Mouse (Mus musculus) CD4-positive, CD25-positive, alpha-beta regulatory T cell, adult 2 months (primary cell): ENCODE results near the gene Rnf215.
"Not testable (repeated sequence)": the region's sequence is repeated elsewhere in the genome, so short reads cannot be mapped to it uniquely, and the experiment has no call there.

Source experiments
- DNase-seq: peaks from one replicate; pipeline ENCODE4 v3.0.0-alpha.2; 2012; ENCODE audit warnings: low read depth, low spot score

Gene Rnf215

DNA sequence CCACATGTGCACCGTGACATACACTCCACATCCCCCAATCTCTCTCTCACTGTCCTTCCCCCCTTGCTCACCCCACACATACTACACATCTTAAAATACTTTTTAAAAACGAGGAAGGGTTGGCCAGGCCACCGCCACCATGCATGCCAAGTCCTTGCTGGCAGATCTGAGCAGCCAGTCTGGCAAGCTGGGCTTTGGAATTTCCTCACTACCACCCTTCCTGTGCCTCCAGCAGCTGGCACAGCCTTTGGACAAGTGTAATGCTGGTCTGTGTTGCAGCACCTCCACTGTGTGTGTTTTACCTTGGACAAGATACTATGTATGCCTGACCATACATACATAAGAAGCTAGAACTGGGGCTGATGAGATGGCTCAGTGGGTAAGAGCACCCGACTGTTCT is 21.5 kb upstream of the Rnf215 start:
- DNase-seq = no peak

DNA sequence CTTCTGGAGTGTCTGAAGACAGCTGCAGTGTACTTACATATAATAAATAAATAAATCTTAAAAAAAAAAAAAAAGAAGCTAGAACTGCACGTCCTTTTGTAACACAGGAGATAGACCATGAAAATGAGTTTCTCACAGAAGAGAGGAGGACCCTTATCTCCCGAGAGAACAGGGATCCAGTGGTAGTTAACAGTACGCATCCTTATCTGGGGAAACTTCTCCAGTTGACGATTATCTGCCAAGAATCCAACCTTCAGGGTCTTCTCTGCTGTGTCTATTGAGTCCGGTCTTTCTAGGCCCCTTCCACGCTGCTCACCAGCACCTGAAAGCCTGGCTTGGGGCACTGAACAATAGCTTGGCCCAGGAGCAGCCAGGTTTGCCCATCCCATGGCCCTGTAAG is 21.0 kb upstream of the Rnf215 start:
- DNase-seq = no peak

DNA sequence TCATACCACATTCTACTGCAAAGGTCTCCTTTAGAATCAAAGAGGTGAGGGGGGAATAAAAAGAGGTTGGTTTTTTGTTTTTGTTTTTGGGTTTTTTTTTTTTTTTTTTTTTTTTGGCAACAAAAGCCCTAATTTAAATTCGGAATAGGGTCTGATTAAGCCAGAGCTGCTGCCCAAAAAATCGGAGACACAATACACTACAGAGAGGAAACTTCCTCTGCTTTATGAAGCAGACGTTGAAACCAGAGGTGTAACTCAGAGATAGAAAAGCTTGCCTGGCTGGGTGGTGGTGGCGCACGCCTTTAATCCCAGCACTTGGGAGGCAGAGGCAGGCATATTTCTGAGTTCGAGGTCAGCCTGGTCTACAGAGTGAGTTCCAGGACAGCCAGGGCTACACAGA is 20.5 kb upstream of the Rnf215 start:
- DNase-seq = not testable (repeated sequence)

DNA sequence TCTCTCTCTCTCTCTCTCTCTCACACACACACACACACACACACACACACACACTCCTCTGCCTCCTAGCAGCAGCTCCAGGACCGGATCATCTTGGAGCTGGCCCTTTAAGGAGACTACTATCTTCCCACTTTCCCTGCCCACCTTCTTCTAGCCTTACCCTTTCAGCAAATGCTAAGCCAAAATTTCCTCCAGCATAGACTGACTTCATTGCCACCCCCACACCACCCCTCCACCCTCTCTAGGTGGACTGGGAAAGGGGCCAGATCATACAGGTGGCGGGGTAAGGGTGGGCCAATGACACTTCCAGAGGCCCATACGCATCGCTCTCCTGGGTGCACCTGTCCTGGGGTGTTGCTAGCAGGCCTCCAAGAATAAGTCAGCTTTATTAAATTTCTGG is 19.6 kb upstream of the Rnf215 start:
- DNase-seq = no peak

DNA sequence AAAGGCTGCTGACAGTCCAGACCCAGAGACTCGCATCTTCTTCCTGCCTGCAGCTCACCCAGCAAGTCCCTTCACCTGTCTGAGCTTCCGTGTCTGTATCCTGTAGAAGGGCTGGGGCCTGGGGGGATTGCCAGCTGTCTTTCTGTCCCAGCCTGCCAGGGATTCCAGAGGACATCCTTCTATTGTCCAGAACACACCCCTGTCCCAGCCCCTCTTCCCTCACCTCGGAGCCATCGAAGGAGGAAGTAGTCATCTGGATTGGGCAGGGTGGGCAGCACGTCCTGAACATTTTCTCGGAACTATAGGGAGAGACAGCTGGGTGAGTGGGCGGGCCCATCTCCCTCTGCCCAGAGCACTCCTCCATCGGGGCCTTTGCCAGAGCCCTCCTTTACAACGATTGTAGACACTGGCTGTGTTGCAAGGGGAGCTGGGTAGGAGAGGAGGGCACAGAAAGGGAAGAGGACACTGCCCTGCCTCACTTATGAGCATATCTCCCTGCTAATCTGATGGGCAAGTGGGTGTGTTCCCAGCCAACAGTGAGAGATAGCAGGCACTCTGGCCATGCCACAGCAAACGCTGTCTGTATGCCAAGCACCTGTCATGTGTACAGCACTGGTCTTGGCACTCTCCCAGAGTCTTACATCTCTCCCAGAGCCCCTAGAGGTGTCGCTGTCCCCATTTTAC is 18.4 kb upstream of the Rnf215 start:
- no peak for DNase-seq

DNA sequence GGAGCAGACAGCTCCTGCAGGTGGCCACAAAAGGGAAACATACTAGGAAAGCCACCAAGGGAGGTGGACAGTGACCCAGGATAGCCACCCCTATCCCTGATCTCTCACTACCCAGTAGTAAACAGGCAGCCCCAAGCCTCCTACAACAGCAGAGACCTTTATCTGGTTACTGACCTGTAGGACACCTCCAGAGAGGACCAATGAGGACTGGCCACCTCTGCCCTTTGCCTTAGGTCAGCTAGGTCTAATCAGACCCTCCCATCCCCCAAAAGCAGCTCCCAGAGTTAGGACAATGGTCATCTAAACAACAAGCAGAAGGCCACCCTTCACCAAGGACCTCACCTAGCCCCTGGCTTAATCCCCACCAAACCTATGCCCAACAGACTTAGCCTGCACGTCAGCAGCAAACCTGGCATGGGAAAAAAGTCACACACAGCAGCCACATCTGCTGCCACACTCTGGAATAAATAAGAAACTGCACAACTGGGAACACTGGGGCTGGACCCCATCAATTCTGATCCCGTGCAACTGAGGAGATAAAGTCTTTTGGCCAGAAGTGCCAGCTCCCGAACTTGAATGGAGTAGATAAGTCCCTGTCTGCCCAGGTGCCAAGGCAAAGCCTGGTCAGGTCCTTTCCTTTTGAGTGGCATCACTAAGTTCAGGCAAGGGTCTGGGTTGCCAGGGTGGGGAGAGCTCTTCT is 17.5 kb upstream of the Rnf215 start:
- no peak for DNase-seq

DNA sequence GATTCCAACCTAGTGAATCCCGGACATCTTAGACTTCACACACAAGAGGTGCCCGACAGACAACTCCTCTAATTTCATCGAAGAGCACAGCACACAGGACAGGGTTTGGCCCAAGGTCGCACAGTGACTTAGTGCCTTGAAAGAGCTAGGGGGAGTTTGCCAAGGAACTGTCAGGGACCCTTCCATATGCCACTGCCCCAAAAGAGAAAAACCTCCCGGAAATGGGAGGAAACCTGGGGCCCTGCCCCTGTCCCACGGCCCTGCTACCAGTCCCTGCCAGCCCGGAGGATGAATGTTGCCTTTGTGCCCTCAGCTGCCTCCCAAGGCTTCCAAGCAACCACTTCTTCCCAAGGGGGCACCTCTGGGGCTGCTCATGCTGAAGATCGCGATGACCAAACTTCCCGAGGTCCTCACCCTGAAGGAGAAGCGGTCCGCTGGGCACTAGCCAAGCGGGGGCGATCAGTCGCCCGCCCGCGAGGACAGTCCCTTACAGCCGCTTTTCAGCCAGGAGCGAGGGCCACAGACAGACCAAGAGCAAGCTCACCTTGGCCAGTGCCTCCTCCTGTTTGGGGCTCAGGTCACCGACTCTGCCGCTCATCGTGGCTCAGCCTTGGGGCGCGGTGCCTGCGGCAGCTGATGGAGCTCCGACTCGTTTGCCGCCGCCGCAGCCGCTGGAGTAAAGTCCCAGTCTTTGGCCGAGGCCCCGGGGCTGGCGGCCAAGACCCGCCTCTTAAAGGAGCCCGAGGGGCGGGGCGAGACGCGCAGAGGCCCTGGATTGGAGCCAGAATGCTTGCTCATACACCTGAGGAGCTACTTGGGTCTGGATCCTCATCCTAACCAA is 16.7 kb upstream of the Rnf215 start:
- peak; percentile 62 for DNase-seq

DNA sequence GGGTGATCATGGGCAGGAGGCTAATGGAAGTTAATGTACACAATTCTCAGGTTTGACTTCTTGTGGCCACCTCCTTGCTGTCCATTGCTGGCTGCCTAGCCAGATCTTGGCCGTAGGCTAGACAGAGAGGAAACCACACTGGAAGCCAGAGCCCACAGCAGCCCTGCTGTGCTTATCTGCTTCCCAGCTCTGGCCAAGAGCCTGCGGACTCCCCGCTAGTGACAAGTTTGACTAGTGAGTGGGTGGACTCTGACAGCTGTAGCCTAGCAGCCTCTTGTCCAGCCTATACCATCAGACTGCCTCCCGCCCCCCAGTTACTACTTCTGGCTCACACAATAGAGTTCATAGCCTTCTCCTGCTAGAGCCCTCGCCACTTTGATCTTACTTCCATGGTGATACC is 15.4 kb upstream of the Rnf215 start:
- no peak for DNase-seq

DNA sequence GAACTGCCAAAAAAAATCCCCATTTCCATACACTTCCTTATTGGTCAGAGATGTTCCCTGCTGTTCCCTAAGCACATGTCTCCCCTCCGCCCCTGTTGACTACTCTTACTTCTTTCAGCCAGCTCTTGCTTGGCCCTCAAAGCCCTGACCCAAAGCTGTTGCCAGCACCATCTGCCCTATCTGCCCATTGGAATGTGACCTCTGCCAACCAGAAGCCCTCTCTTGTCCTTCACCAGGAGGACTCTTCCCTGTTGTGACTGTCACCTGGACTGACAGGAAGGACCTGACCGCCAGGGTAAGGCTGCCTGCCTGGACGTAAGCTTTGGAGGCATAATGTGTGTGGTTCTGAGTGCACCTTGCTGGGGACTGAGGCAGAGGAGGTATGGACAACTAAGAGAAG is 13.3 kb upstream of the Rnf215 start:
- DNase-seq = no peak

DNA sequence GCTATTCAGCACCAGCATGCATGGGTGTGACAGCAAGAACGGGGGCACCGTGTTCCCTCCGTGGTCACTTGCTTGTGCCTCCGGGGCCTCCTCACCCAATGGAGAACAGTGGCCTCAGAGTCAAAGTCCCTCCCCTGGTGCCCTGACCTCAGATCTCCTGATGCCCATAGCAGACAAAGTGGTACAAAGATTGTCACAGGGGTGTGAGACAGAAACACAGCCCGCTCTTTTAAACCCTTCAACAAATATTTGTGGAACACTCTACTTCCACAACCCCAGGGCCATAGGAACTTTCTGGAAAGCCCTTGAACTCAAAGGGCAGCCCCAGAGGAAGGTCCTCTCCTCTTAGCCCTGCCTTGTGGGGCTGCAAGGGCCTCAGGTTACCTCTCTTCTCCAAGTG is 12.8 kb upstream of the Rnf215 start:
- no peak for DNase-seq

DNA sequence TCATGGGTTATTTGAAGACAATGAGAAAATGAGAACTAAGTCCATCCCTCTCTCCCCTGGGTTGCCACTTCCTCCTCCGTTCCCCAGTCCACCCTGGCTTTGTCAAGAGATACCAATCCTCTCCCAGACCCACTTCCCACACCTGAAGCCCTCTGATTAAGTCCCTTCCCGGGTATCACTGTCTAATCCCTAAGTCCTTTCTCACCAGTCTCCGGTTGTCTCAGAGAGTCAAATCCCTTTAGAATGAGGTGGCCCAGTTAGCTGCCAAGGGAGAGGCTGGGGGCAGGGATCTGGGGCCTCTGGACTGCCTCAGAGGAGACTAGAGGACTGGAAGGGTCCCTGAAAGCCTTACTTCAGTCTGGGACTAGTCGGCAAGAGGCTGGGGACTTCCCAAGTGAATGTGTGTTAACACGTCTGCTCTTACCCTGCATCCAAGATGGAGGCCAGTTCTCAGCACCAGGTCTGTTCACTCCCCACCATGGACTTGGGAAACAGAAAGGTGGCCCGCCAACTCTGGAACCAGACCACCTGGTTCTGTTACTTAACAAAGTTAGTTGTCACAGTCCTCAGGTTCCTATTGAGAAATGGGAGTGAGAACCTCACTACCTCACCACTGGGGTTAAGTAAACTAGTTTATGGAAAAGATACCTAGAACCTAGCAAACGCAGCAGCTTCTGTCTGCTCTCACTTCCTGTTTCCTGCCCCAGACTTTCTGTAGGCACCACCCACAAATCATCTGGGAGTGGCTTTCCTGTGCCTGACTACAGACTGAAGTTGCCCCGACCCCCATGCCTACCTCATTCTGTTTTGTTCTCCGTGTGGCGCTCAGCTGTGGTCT is 12.0 kb upstream of the Rnf215 start, which contains the start of gene Sec14l2:
Gene Sec14l2, minus strand, starts transcription at position 674 of the 838 bp plus-strand sequence.
- DNase-seq = peak; percentile 78

DNA sequence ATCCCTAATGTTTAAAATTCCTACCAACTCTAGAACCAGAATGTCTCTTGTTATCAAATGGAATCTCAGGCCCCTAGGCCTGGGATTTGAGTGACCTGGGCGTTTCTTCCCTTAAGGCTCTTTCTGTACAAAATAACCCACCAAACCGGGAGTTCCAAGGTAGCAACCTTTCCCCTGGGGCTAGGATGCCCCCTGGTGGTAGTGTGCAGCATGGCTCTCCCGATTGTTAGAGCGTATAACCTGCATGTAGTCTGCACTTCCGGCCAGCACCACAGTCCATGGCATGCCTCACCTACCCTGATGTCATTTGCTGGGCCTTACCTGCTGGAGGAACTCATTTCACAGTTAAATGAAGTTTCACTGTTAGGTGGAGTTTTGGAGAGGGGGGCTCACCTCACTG is 11.1 kb upstream of the Rnf215 start:
- peak; percentile 67 for DNase-seq

DNA sequence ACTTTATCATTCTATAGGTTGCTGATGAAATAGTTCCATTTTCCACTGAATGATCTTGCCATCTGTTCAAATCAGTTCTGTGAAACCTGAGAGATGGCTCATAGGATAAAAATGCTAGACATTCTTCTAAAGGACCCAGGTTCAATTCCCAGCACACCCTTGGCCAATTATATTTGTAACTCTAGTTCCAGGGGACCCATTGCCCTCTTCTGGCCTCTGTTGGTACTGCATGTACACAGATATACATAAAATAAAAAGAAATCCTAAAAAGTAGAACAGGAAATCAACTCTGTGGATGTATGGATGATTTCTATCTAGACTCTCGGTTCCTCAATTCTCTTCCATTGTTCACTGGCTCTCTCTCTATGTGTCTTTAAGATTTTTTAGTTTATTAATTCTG is 7.9 kb upstream of the Rnf215 start:
- DNase-seq = peak; percentile 36

DNA sequence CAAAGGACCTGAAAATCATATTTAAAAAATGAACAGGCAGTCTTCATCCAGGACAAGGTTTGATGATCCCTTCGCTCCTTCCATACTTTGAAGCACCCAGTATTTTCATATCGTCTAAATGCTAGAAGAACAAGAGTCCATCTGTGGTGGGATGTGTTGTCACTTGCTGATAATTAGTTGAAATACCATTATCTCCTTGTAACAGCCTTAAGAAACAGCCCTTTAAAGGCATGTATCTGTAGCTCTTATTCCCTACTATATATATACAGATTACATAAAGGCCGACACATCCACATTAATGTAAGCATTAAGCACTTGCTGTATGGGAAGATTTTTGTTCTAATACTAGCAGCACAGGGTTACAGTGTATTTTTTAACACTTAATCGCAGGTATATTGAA is 6.5 kb upstream of the Rnf215 start:
- DNase-seq = not testable (repeated sequence)

DNA sequence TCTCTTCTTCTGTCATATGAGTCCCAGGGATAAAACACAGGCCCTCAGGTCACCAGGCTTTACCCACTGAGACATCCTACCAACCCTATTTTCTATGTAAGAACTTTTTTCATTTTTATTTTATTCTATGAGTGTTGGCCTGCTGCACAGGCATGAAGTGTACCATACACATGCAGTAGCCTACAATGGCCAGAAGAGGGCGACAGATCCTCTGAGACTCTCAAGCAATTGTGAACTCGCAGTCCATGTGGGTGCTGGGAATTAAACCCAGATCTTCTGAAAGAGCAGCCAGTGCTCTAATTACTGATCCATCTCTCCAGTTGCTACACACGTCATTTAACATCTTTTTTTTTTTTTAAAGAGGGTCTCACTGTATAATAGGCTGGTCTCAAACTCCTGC is 1.6 kb upstream of the Rnf215 start:
- peak; percentile 75 for DNase-seq

DNA sequence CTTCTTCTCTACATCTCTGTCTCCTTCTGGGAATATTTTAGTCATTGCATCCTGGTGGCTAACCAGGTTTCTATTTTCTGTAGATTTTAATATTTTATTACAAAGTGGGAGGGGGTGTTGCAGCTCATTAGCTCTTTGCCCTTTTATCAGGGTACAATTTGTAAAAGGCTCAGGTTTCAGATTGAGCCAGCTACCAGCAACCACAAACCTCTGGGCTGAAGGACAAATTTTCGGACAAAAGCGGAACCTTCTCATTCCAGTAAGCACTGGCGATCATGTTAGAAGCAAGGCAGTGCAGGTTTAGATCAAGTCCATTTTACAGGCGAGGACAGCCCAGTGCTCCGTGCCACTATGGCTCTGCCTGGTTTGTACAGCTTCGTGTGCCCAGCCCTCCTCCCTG is 602 bp upstream of the Rnf215 start:
- no peak for DNase-seq

DNA sequence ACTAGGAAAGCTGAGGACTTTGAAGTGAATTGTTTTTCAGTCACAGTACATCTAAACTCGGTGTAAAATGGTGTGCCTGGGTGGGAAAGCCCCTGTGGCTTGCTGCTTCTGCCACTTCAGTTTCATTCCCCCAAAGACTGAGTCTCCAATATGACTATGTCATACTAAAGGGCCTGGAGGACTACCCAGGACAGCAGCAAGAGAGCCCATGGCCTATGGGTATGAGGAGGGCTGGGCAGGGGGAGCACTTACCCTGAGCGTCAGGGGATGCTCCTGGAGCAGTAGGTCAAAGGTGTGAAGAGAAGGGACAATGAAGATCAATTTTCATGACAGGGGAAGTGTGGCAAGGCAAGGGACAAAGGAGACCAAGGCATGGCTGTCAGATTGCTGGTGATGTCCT is 4.0 kb downstream of the Rnf215 start:
- no peak for DNase-seq

DNA sequence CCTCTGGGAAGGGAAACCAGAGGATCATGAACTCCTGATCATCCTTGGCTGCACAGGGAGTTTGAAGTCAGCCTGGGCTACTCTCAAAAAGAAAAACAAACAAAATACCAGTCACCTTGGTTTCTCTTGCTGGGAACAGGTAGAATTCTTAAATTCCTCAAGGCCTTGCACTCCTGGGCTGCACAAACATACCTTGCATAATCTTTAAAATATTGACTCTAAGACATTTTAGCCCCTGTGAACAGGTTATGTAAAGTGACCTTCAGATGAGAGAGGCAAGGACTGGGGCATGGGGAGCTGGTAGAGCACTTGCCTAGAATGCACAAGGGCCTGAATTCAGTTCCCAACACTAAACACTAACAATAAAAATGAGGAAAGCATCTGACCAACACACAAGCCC is 6.5 kb downstream of the Rnf215 start:
- no peak for DNase-seq

DNA sequence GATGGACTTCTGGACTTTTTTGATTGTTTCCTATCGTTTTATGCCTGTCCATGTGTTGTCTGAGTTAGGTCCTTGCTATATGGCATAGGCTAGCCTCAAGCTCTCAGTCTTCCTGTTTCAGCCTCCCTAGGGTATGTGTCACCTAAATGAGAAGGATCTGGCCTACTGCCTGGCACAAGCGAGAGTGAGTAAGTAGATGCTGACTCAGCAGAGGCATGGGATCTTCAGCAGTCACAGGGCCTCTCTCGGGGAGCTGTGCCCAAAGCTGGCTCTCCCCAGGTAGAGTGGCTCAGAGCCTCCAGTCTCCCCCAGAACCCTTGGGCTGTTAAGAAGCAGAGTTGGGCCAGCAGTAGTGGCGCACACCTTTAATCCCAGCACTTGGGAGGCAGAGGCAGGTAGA is 7.3 kb downstream of the Rnf215 start:
- no peak for DNase-seq

DNA sequence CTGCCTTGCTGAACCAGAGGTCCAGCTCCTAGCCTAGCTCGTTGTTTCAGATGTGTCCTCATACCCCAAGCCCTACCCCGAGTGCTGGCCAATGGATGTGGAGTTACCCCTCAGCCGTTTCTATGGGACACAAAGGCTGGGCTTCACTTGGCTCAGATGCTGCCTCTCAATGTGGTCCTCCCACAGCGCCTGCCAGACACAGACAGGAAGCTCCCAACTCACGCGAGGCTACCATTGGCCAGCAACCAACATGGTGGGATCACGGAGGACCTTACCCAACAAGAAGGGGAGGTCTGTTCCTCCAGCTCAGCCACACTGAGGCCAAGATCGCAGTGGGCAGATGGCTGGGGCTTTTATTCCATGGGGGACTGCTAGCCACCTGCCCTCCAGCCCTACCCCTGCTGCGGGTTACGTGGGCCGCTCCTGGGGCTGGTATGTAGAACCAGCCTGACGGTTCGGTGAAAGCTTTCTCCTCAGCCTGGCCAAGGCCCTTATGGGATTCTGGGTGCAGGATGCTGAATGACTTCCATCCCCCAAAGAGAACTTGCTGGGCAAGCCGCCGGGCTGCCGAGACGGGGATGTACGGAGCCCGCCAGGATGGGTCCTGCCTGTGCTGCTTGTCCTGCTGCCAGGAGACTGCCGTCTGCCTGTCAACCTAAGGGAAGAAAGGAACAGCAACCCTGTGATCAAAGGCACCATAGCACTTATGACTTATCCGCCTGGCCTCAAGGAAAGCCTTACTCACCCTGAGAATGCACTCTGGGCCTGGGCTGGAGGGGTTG is 8.5 kb downstream of the Rnf215 start:
- no peak for DNase-seq

DNA sequence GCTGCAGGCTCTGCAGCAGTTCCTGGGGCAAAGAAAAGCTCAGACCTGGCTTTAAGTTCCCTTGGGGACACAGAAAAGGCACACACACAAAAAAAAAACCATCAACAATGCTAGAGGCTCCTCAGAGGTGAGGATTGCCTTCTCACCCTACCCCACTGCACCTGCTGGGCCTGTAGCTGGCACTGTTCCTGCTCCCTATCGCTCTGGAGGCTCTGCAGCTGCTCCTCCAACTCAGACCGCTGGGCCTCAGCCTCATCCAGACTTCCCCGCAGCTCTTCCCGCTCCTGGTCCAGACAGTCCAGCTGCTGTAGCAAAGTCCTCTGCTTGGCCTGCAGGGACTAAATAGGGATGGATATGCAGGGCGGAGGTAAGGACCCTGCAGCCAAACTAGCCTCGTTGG is 11.4 kb downstream of the Rnf215 start:
- DNase-seq = no peak
